Mouse (Mus musculus) stomach, postnatal 0 days (tissue): ENCODE results near the gene Adcy1.

Source experiments
- CTCF ChIP-seq: IDR thresholded peaks from 2 replicates; pipeline ENCODE4 v1.5.1; 2016; ENCODE audit warnings: antibody characterized with exemption, low read depth, mild to moderate bottlenecking, moderate library complexity
- EP300 ChIP-seq: optimal IDR thresholded peaks from 2 replicates; pipeline ENCODE3; 2016; ENCODE audit warnings: antibody characterized with exemption

- TF ChIP-seq CTCF (no peak), EP300 (no peak)
Observed at GRCm38 (mm10) chr11:7061961-7062360, 1.3 kb upstream of the Adcy1 start.
